Mouse (Mus musculus) liver, embryonic 14.5 days (tissue): Measurements from ENCODE around the gene Vwce. TPM values are rescaled to one million over a fixed set of nuclear protein-coding genes. Genes with fewer than 3 reads are reported as not detected.
A peak's percentile ranks its signal among the peaks of the same experiment; 100 is the strongest.

ENCODE experiments used
- ATAC-seq: fragments of 200-750 bp; cut with Nextera tagmentation; 2 replicates; pipeline ENCODE4 v1.8.0; 2017; ENCODE audit warnings: moderate number of reproducible peaks, mild to moderate bottlenecking, moderate library complexity; ENCODE audit not compliant: insufficient read depth
- DNase-seq, 3 experiments: peaks; one replicate each; pipeline ENCODE4 v3.0.0-alpha.2; 2012 to 2013; ENCODE audit warnings: low read depth in 3 of 3, low spot score in 3 of 3
- H3K27ac ChIP-seq: fragments of 300-500 bp; sonication (generic); 2 replicates; pipeline ENCODE4 v1.5.1; 2014; ENCODE audit warnings: moderate library complexity, mild to moderate bottlenecking, control low read depth, inconsistent platforms
- H3K27me3 ChIP-seq: fragments of 300-500 bp; sonication (generic); 2 replicates; pipeline ENCODE4 v1.6.1; 2014; ENCODE audit warnings: mild to moderate bottlenecking, low read length, moderate library complexity; ENCODE audit not compliant: control insufficient read depth, insufficient read depth
- H3K36me3 ChIP-seq: fragments of 300-500 bp; sonication (generic); replicated peaks from 2 replicates; pipeline ENCODE4 v1.6.1; 2014; ENCODE audit warnings: low read depth; ENCODE audit not compliant: control insufficient read depth, insufficient read depth
- H3K4me1 ChIP-seq, 2 experiments: fragments of 200-500 bp in 1 of 2; fragments of 300-500 bp in 1 of 2; sonication (generic) in 1 of 2; replicated peaks; 2 replicates each; pipeline ENCODE4 v1.6.1; 2012 to 2014; ENCODE audit warnings: antibody characterized with exemption in 1 of 2, inconsistent platforms in 1 of 2, low read length in 1 of 2; ENCODE audit not compliant: control insufficient read depth in 2 of 2, insufficient read depth in 2 of 2
- H3K4me2 ChIP-seq: fragments of 300-500 bp; sonication (generic); 2 replicates; pipeline ENCODE4 v1.6.1; 2014; ENCODE audit warnings: low read depth, mild to moderate bottlenecking, control low read depth, moderate library complexity
- H3K4me3 ChIP-seq, 2 experiments: fragments of 200-500 bp in 1 of 2; fragments of 300-500 bp in 1 of 2; sonication (generic) in 1 of 2; 2 replicates each; pipeline ENCODE4 v1.5.1; 2012 to 2014; ENCODE audit warnings: low read depth in 2 of 2, low read length in 2 of 2, mild to moderate bottlenecking in 2 of 2, control low read depth in 1 of 2, inconsistent platforms in 1 of 2, moderate library complexity in 1 of 2; ENCODE audit not compliant: insufficient read depth in 1 of 2
- H3K9ac ChIP-seq: fragments of 300-500 bp; sonication (generic); replicated peaks from 2 replicates; pipeline ENCODE4 v1.6.1; 2014; ENCODE audit warnings: mild to moderate bottlenecking, control low read depth, moderate library complexity
- H3K9me3 ChIP-seq: fragments of 300-500 bp; sonication (generic); 2 replicates; pipeline ENCODE4 v1.6.1; 2016; ENCODE audit warnings: low read length, mixed read lengths; ENCODE audit not compliant: control insufficient read depth
- CTCF ChIP-seq: IDR thresholded peaks from 2 replicates; pipeline ENCODE4 v1.5.1; 2016; ENCODE audit warnings: antibody characterized with exemption, low read depth, control low read depth
- EP300 ChIP-seq: IDR thresholded peaks from 2 replicates; pipeline ENCODE4 v1.6.1; 2016; ENCODE audit warnings: antibody characterized with exemption, low read depth
- WGBS: fragments of 180-500 bp; shearing (Covaris S2); extraction: QIAGEN DNeasy Blood & Tissue Kit; methylation state at CpG from one replicate; pipeline ENCODE4 v1.1.7; 2014; ENCODE audit not compliant: insufficient replicate concordance; 5-methylcytosine and 5-hydroxymethylcytosine counted together
- polyA plus RNA-seq, 2 experiments: library from polyadenylated mRNA; depleted of rRNA in 1 of 2; stranded (reverse) in 1 of 2; unstranded in 1 of 2; fragments of >200 nt; fragmentation: Nextera tagmentation in 1 of 2; extraction: Ambion mirVana in 1 of 2; gene quantifications; 2 replicates each; pipeline versions ENCODE4 v1.2.1 to v1.2.3; 2012 to 2014

The Vwce gene
- polyA plus RNA-seq, 2 experiments: 5.4 to 6.7 TPM

- no peak overlapping the region for H3K9ac ChIP-seq
- TF ChIP-seq EP300 (no peak), CTCF (no peak)
- H3K4me2 ChIP-seq: no peak overlapping the region
- 55% methylated on average over 10 of the region's 10 CpGs for WGBS
- DNase-seq (no peak), ATAC-seq (no peak)
- no peaks in the 10 kb centered on the region for H3K9me3 ChIP-seq
- H3K27me3 ChIP-seq: no peaks in the 10 kb centered on the region
- peaks cover 49 to 73% of the 10 kb centered on the region in 2 experiments for H3K4me1 ChIP-seq
- no peak overlapping the region for H3K4me3 ChIP-seq
- H3K27ac ChIP-seq: no peak overlapping the region
- H3K36me3 ChIP-seq: no peaks in the 10 kb centered on the region
These were observed 60.1 kb downstream of the Vwce start for GRCm38 (mm10) chr19:10693926-10694682.

GRCm38 (mm10) chr19:10695801-10696200 lies 61.8 kb downstream of the Vwce start:
- Histone ChIP-seq H3K9me3 (no peaks in the 10 kb centered on the region), H3K4me2 (no peak overlapping the region), H3K4me1 (peaks cover 46 to 71% of the 10 kb centered on the region in 2 experiments), H3K4me3 (no peak overlapping the region), H3K27me3 (no peaks in the 10 kb centered on the region), H3K9ac (no peak overlapping the region), H3K36me3 (no peaks in the 10 kb centered on the region), H3K27ac (no peak overlapping the region)
- 67% methylated on average over 7 of the region's 7 CpGs for WGBS
- no peak for DNase-seq
- ATAC-seq: no peak
- TF ChIP-seq EP300 (no peak), CTCF (no peak)

DNA sequence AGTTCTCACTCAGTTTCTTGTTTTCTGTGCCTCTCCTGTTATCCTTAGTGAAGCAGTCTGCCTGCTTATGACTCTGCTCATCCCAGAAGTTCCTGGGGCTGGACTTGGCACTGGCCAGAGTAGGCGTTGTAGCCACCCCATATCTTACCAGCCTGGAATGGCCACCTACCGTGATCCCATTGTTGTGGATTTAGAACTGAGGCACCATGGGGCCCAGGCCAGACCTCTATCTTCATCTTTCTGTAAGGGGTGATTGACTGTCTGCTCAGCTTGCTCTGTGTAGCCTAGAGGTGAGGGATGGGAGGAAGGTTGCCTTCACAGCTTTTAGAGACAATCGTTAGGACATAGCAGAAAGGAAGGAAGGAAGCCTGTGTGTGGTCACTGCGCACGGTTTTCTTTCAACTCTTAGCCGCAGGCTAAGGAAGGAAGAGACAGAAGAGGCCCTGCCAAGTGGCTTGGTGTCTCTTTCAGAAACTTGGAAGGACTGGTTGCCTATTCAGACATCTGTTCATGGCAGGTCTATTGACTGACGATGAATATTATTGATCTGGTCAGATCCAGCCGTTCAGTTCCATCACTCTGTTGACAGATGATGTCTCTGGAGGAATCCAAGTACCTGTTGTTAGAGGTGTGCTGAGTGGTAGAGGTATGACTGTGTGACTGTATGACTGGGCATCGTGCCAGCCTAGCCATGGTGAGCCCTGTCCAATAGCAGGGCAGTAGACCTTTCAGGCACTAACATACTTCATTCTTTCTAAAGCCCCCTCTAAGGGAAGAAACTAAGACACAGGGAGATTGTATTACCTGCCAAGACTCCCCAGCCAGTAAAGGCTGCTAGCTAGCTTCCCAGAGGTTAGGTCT lies 64.3 kb downstream of the Vwce start:
- TF ChIP-seq CTCF: no peak
- TF ChIP-seq EP300: no peak
- Histone ChIP-seq H3K4me3 (no peak overlapping the region), H3K27me3 (no peaks in the 10 kb centered on the region), H3K4me2 (peak overlapping the region; percentile 1), H3K4me1 (peaks cover 29 to 59% of the 10 kb centered on the region in 2 experiments), H3K27ac (no peak overlapping the region; the same call in 1 of the 2 replicates), H3K9me3 (no peaks in the 10 kb centered on the region), H3K36me3 (no peaks in the 10 kb centered on the region), H3K9ac (0 out of 2 replicates have a peak overlapping the region, but pooled peaks have one; percentile 13)
- ATAC-seq: no peak
- WGBS: 32% methylated on average over 9 of the region's 9 CpGs
- DNase-seq: no peak

- no peaks in the 10 kb centered on the region for H3K27me3 ChIP-seq
- WGBS: 20% methylated on average over 9 of the region's 9 CpGs
- H3K9ac ChIP-seq: peak overlapping the region; percentile 2
- ATAC-seq (peak; percentile 55; the same call in 1 of the 2 replicates), DNase-seq (no peak)
- no peaks in the 10 kb centered on the region for H3K36me3 ChIP-seq
- no peak overlapping the region for H3K4me3 ChIP-seq
- H3K9me3 ChIP-seq: no peaks in the 10 kb centered on the region
- no peak for TF ChIP-seq EP300
- no peak for TF ChIP-seq CTCF
- peak overlapping the region; percentile 25 for H3K4me2 ChIP-seq
- H3K4me1 ChIP-seq: peaks cover 29 to 53% of the 10 kb centered on the region in 2 experiments
- no peak overlapping the region; the same call in none of the 2 replicates for H3K27ac ChIP-seq
These were observed 65.8 kb downstream of the Vwce start for GRCm38 (mm10) chr19:10699851-10700250.
